Mouse (Mus musculus): ENCODE measurements around the gene Zbed4.
"Not testable (repeated sequence)": the region's sequence is repeated elsewhere in the genome, so short reads cannot be mapped to it uniquely, and the experiment has no call there.

Gene Zbed4

GRCm38 (mm10) chr15:88751564-88752402 lies at the start of gene Zbed4:
TSS of gene Zbed4 (plus strand) at chr15:88751660.
- DNase-seq: peak; percentile 69

GRCm38 (mm10) chr15:88702501-88702900 lies 49.0 kb upstream of the Zbed4 start:
- no peak for DNase-seq

GRCm38 (mm10) chr15:88704284-88704683 lies 47.2 kb upstream of the Zbed4 start:
- no peak for DNase-seq

GRCm38 (mm10) chr15:88706320-88706719 lies 45.1 kb upstream of the Zbed4 start:
- DNase-seq: no peak

- not testable (repeated sequence) for DNase-seq
Measured at GRCm38 (mm10) chr15:88706987-88707386, 44.5 kb upstream of the Zbed4 start.

GRCm38 (mm10) chr15:88708204-88708603 lies 43.3 kb upstream of the Zbed4 start:
- no peak for DNase-seq

GRCm38 (mm10) chr15:88708657-88709511 lies 42.6 kb upstream of the Zbed4 start:
- DNase-seq: no peak

GRCm38 (mm10) chr15:88709878-88710277 lies 41.6 kb upstream of the Zbed4 start:
- no peak for DNase-seq

GRCm38 (mm10) chr15:88712501-88712900 lies 39.0 kb upstream of the Zbed4 start:
- no peak for DNase-seq

GRCm38 (mm10) chr15:88714021-88714589 lies 37.4 kb upstream of the Zbed4 start:
- DNase-seq: no peak

- peak; percentile 52 for DNase-seq
Measured at GRCm38 (mm10) chr15:88716350-88716749, 35.1 kb upstream of the Zbed4 start.

- no peak for DNase-seq
Measured at GRCm38 (mm10) chr15:88717239-88717638, 34.2 kb upstream of the Zbed4 start.

GRCm38 (mm10) chr15:88723205-88723604 lies 28.3 kb upstream of the Zbed4 start:
- no peak for DNase-seq

GRCm38 (mm10) chr15:88724311-88724710 lies 27.1 kb upstream of the Zbed4 start:
- no peak for DNase-seq

GRCm38 (mm10) chr15:88725036-88725435 lies 26.4 kb upstream of the Zbed4 start:
- no peak for DNase-seq

- DNase-seq: no peak
Measured at GRCm38 (mm10) chr15:88727204-88727603, 24.3 kb upstream of the Zbed4 start.

- no peak for DNase-seq
Measured at GRCm38 (mm10) chr15:88730717-88731116, 20.7 kb upstream of the Zbed4 start.

- DNase-seq: no peak
Measured at GRCm38 (mm10) chr15:88732405-88733020, 18.9 kb upstream of the Zbed4 start.

- DNase-seq: peak; percentile 81
Measured at GRCm38 (mm10) chr15:88733041-88733751, 18.3 kb upstream of the Zbed4 start.

GRCm38 (mm10) chr15:88733834-88734571 lies 17.5 kb upstream of the Zbed4 start, which contains the start of gene Brd1:
TSS of gene Brd1 (minus strand) at chr15:88734233.
- peak; percentile 88 for DNase-seq

GRCm38 (mm10) chr15:88736166-88736565 lies 15.3 kb upstream of the Zbed4 start:
- no peak for DNase-seq

Measured in thymus, postnatal 25 days (tissue).